Comparison of ENCODE assay signal across 7 mouse cellular contexts in genomic region chr9:23221976-23222375, GRCm38 (mm10). TPM values are rescaled to one million over a fixed set of nuclear protein-coding genes. Genes with fewer than 3 reads are reported as not detected.
DNase-seq lines count a peak whose midpoint lies in the region; ATAC-seq and TF ChIP-seq lines count a peak whose summit lies in the region.

No protein-coding gene starts in this region.

- DNase-seq in lung, postnatal 36 days, result no peak
- DNase-seq in forebrain, embryonic 11.5 days (ENCODE audit: low spot score), result no peak
- no peak for DNase-seq in limb, embryonic 14.5 days (ENCODE audit: low spot score)
- DNase-seq in cerebellum, postnatal 4 days (ENCODE audit: low spot score in 2 of 2), result no peak

- H3K9me3 ChIP-seq in lung, embryonic 15.5 days, result no peaks in the 10 kb centered on the region
- no peaks in the 10 kb centered on the region for H3K9me3 ChIP-seq in forebrain, embryonic 11.5 days (ENCODE audit: control insufficient read depth, low read length)
- H3K9me3 ChIP-seq in limb, embryonic 14.5 days (ENCODE audit: control insufficient read depth, low read length), result no peaks in the 10 kb centered on the region
- no peaks in the 10 kb centered on the region for H3K9me3 ChIP-seq in stomach, embryonic 15.5 days

- H3K4me1 ChIP-seq in lung, embryonic 15.5 days, result peaks cover 12% of the 10 kb centered on the region
- H3K4me1 ChIP-seq in forebrain, embryonic 11.5 days (replicated peaks; ENCODE audit: control insufficient read depth, insufficient read depth, low read length), result peaks cover 7% of the 10 kb centered on the region; the same call in 1 of the 2 replicates
- H3K4me1 ChIP-seq in limb, embryonic 14.5 days (ENCODE audit: control insufficient read depth, insufficient read depth, low read length), result peaks cover 2% of the 10 kb centered on the region
- H3K4me1 ChIP-seq in stomach, embryonic 15.5 days, result peaks cover 6% of the 10 kb centered on the region; the same call in 1 of the 2 replicates

- peak overlapping the region; percentile 68 for H3K9ac ChIP-seq in lung, embryonic 15.5 days
- H3K9ac ChIP-seq in forebrain, embryonic 11.5 days (ENCODE audit: low read length), result peak overlapping the region; percentile 81
- H3K9ac ChIP-seq in limb, embryonic 14.5 days (ENCODE audit: low read depth, low read length, severe bottlenecking), result peak overlapping the region; percentile 70
- H3K9ac ChIP-seq in stomach, embryonic 15.5 days, result no peak overlapping the region

- no peak overlapping the region for H3K27ac ChIP-seq in lung, embryonic 15.5 days
- H3K27ac ChIP-seq in forebrain, embryonic 11.5 days (ENCODE audit: low read depth, low read length), result no peak overlapping the region
- no peak overlapping the region for H3K27ac ChIP-seq in limb, embryonic 14.5 days (replicated peaks; ENCODE audit: low read depth, low read length)
- no peak overlapping the region for H3K27ac ChIP-seq in stomach, embryonic 15.5 days

- H3K36me3 ChIP-seq in lung, embryonic 15.5 days, result no peaks in the 10 kb centered on the region
- no peaks in the 10 kb centered on the region for H3K36me3 ChIP-seq in forebrain, embryonic 11.5 days (ENCODE audit: control insufficient read depth, insufficient read depth, low read length)
- H3K36me3 ChIP-seq in limb, embryonic 14.5 days (ENCODE audit: control insufficient read depth, insufficient read depth, low read length), result no peaks in the 10 kb centered on the region
- H3K36me3 ChIP-seq in stomach, embryonic 15.5 days, result no peaks in the 10 kb centered on the region

- H3K27me3 ChIP-seq in lung, embryonic 15.5 days, result peaks cover 39% of the 10 kb centered on the region
- H3K27me3 ChIP-seq in forebrain, embryonic 11.5 days (ENCODE audit: control insufficient read depth, insufficient read depth, low read length), result peaks cover 24% of the 10 kb centered on the region
- peaks cover 27% of the 10 kb centered on the region; the same call in 1 of the 2 replicates for H3K27me3 ChIP-seq in limb, embryonic 14.5 days (ENCODE audit: control insufficient read depth, insufficient read depth, low read length)
- H3K27me3 ChIP-seq in stomach, embryonic 15.5 days (replicated peaks), result peaks cover 34% of the 10 kb centered on the region

- WGBS in lung, embryonic 15.5 days, result 13% methylated on average over 5 of the region's 5 CpGs
- 8% methylated on average over 5 of the region's 5 CpGs for WGBS in forebrain, embryonic 11.5 days
- WGBS in limb, embryonic 14.5 days, result 12% methylated on average over 5 of the region's 5 CpGs
- WGBS in stomach, embryonic 15.5 days, result 24% methylated on average over 5 of the region's 5 CpGs

- ATAC-seq in lung, embryonic 15.5 days (ENCODE audit: borderline replicate concordance, extremely low read depth, low FRiP score, low TSS enrichment), result no peak
- no peak for ATAC-seq in forebrain, embryonic 11.5 days (replicated peaks; ENCODE audit: low FRiP score)
- ATAC-seq in limb, embryonic 14.5 days (ENCODE audit: low FRiP score, low read depth), result no peak
- ATAC-seq in stomach, embryonic 15.5 days (ENCODE audit: insufficient read depth, low FRiP score, low read depth), result 0 out of 2 replicates have a peak, but pooled peaks have one; percentile 6
- no peak for ATAC-seq in frontal cortex, adult (ENCODE audit: low TSS enrichment)

- TF ChIP-seq POLR2A in limb, embryonic 14.5 days (IDR thresholded peaks at IDR 0.05; ENCODE audit: borderline replicate concordance, extremely low read depth, insufficient read depth, insufficient read length), result no peak

- H3K4me2 ChIP-seq in lung, embryonic 15.5 days, result peak overlapping the region; percentile 93
- H3K4me2 ChIP-seq in forebrain, embryonic 11.5 days (ENCODE audit: low read depth, low read length, severe bottlenecking), result peak overlapping the region; percentile 96
- H3K4me2 ChIP-seq in limb, embryonic 14.5 days (replicated peaks; ENCODE audit: low read depth, low read length, severe bottlenecking), result peak overlapping the region; percentile 96
- H3K4me2 ChIP-seq in stomach, embryonic 15.5 days, result peak overlapping the region; percentile 97

- H3K4me3 ChIP-seq in lung, embryonic 15.5 days, result peak overlapping the region; percentile 69
- peak overlapping the region; percentile 68 for H3K4me3 ChIP-seq in forebrain, embryonic 11.5 days (ENCODE audit: low read depth, low read length)
- H3K4me3 ChIP-seq in limb, embryonic 14.5 days (replicated peaks; ENCODE audit: low read length), result peak overlapping the region; percentile 70
- H3K4me3 ChIP-seq in stomach, embryonic 15.5 days (replicated peaks), result peak overlapping the region; percentile 64

RNA-seq across cellular contexts. Expression of gene Bmper, which starts 0.9 kb away (rescaled TPM):
- polyA plus RNA-seq in lung, embryonic 15.5 days (2015; fragmentation: Nextera tagmentation; extraction: Ambion mirVana), result 26.5 and 28.3 TPM in 2 replicates
- polyA plus RNA-seq in forebrain, embryonic 11.5 days (2014; fragmentation: Nextera tagmentation; extraction: Ambion mirVana), result 8.5 and 10.5 TPM in 2 replicates
- polyA plus RNA-seq in limb, embryonic 14.5 days (2012; rRNA removed), result 12.1 and 13.1 TPM in 2 replicates
- 15.7 and 16.8 TPM in 2 replicates for polyA plus RNA-seq in limb, embryonic 14.5 days (2014; fragmentation: Nextera tagmentation; extraction: Ambion mirVana)
- 5.8 and 7.3 TPM in 2 replicates for polyA plus RNA-seq in stomach, embryonic 15.5 days (2015; fragmentation: Nextera tagmentation; extraction: Ambion mirVana)
